Mouse (Mus musculus): ENCODE data around the gene Pakap.
A peak's percentile ranks its signal among the peaks of the same experiment; 100 is the strongest.

The Pakap gene

DNA sequence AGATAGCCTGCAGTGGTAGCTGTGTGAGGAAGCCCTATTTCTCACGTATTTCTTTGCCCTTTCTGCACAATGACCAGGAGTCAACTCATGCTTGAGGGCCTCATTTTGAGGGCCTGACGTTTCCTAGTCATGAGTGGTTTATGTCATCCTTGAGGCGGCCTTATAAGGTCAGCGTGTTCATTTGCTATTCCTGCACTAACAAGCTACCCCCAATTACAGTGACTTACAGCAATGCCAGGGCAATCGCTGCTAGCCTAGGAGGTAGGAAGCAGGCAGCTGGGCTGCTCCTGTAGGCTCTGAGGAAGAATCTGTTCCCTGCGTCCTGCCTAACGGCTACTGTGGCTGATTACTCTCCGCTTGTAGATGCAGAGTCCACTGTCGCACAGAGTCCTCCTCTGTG, 269.1 kb downstream of the Pakap start:
- no peak for ATAC-seq (ENCODE audit: low TSS enrichment)

DNA sequence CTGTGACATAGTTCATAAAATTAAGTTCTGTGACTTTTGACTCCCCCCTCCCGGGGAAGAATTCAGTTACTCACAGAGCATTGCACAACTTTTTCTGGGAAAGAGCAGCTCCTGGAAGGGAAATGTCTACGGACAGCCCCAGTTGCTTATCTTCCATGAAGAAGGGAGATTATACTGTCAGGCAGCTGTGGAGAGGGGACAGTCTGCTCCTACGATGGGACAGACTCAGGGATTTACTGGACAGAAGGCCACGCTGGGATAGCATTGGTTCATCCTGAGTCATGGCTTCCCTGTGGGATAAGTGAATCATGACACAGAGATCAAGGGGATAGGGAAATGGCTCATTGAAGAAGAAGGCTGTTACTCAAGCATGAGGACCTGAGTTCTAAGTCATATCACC, 271.4 kb downstream of the Pakap start:
- no peak for ATAC-seq (ENCODE audit: low TSS enrichment)

DNA sequence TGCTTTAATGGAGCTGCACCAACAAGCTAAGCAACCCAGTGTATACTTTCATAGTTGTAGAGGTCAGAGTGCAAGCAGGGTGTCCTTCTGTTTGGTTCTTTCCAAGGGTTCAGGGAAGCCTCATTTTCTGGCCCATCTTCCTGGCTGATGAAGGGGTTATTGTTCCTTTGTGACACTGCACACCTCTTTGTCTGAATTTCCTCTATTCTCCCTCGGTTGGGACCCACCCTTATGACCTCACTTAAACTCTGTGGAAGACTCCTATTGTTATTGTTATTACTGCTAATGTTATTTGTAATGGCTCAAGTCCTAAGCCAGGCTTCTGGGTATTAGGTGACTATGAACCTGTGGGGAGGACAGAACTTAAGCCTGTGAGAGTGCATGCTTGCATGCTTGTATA, 273.9 kb downstream of the Pakap start:
- no peak for ATAC-seq (ENCODE audit: low TSS enrichment)

DNA sequence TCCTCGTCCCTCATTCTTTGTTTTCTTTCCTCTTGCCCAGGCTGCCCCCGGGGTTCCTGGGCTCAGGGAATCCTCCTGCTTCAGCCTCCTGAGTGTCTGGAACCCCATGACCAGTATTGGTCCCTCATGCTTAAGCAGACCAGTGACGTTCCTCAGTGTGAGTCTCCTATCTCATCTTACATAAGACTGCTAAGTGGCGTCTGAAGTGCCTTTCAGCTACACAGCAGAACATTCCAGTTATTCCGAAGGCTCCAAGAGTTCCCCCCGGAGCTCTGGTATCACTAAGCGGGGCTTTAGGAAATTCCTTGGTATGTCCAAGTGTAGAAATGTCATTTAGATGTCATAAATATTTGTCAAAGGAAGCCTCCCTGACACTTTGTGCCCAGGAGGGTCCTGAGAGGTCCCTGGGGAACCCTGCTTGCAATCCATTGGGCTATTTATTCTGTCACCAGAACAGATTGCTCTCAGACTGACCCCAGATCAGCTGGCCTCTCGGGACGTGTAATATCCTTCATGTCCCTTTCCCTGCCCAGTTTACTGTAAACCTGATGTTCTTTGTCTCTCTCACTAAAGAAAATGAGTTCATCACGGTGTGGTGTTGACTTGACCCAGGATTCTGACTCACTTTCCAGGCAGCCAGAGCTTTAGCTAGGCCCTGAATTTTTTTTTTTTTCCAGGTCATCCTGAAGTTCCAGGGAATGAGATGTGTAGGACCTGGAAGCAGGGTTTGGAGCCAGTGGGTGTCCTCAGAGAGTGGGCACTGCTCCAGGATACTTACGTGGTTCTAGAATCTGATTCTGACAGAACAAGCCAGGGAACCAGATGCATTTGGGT, 274.7 kb downstream of the Pakap start:
- no peak for ATAC-seq (ENCODE audit: low TSS enrichment)

DNA sequence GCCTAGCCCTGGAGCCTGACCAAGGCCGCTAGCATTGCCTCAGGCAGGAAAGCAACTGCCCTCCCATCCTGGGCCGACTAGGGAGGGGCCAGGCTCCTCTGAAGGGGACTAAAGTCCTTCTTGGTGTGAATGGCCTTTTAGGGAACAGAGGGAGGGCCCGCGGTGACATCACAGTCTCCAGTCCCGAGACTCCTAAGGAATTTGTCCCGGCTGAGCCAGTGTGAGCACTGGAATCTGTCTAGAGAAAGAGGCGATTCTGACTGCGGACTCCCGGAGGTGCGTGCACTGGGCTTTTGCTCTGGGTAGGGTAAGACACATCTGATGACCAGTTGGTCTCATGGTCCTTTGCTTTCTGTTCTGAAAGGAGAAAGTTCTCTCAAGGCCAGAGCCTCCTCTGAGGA, 277.1 kb downstream of the Pakap start:
- ATAC-seq (ENCODE audit: low TSS enrichment), result peak; percentile 43; the same call in 1 of the 2 replicates

DNA sequence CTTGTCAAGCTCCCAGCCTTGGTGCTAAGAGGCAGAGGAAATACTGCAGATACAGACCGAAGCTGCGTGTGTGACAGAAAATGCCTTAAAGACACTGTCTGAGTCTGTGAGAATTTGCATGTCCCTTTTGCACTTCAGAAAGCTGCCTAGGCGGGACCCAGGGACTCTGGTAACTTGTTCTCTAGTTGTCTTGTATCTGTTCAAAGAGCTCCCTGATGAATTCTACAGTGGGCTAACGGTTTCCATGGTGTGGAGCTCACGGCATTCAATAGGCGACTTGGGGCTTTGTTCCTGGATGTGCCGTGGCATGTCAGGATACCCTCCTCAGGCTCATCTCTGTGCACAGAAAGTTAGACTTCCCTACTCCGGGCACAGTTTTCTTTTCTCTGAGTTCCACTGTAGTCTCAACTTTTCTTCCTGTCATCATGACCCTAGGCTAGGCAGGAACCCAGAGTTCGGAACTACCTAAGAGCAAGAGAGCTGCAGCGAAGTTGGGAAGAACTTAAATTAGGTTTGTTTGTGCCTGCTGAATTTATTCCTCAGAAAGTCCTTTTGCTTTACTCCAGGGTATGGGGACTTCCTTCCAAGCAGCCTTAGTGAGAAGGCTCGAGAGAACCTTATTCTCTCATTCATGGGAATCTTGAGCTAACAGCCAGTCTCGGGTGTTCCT, 277.7 kb downstream of the Pakap start:
- ATAC-seq (ENCODE audit: low TSS enrichment), result no peak

DNA sequence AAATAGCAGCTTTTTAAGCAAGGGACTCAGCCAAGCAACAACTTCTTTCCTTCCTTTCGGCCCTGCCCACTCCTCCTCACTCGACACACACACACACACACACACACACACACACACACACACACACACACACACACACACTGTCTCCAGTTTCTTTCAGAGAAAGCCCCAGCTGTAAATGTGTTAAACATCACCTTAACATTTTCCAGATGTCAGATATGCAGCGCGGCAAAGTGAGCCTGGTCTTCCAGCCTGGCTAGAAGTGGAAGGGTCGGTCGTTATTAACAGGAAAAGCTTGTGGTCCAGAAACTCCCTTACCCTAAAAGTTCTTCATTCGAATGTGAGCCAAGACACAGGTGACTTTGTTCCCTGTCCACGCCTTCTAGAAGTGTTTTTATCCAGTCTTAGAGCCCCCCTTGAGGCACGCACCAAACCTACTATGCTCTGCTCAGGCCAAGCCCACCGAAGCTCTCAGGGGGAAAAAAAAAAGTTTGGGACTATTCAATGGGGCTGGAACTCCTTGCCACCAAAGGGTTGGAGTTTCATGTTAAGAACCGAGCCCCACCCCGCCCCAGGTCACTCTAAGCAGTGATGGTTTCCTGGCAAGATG, 278.5 kb downstream of the Pakap start:
- no peak for ATAC-seq (ENCODE audit: low TSS enrichment)

DNA sequence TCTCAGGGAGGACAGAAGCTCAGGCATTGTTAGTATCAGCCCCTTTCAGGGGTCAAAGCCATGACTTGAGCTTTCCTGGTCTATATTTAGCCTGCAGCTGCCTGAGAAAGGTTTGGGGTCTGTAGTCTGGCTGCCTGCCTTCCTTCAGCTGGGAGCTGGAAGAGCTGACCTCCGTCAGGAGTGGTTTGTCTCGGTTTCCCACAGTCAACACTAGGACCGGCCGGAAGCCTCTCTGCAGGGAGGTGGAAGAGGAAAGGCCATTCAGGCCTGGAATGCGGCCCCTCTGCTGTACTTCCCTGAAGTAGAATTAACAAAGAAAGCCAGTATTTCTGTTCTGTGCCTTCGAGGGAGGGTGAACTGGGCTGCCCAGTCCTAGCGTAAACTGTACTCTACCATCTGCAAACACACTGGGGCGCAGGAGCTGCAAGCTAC, 279.0 kb downstream of the Pakap start:
- no peak for ATAC-seq (ENCODE audit: low TSS enrichment)

DNA sequence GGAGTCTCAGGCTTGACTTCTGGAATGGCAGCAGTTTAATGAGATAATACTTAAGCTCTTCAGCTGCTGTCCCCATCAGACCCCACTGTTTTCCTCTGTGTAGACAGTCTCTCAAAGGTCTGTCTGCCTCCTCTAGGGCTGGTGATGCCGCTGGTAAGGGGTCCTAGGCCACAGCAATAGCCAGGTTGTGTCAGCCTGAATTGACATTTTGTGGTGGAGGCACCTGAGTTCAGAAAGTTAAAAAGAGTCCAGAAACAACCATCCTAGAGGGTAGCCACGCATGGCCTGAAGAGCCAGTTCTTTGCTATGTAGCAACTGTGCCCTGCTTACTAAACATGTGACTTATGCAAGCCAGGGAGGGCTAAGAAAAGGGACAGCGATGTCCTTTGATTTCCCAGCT, 279.7 kb downstream of the Pakap start:
- no peak for ATAC-seq (ENCODE audit: low TSS enrichment)

DNA sequence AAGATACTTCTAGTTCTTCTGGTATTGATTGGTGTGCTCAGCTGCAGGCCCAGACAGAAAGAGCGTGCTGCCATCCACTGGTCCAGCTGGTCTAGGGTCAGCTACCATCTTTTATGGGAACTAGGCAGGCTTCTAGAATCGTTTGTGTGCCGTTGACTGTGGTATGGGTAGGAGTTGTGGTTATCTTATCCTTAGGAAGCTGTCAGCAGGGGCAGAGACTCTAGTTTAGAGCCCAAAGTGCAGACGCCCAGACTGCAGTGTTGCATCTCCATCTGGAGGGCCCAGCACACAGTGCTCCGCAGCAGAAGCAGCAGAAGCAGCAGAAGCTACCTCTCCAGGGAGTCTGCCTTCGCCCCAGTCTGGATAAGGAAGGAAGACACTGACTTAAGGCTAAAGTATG, 281.5 kb downstream of the Pakap start:
- ATAC-seq (ENCODE audit: low TSS enrichment), result no peak

DNA sequence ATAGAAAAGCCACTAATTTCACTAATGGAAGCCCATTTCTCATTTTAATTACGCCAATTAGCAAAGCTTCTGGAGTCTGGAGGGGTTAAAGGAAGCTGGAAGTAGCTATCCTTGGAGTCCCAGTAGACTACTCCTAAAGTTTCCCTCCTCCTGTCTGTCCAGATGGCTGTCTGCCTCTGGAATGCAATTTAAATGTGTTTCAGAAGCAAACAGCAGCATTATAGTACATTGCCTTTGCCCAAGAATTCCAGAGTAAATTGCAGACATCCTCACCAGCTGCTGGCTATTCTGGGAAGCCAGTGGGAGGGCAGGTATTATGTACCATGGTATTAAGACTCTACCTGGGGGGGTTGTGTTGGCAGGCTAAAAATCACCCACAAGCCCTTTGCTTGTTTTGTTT, 283.8 kb downstream of the Pakap start:
- ATAC-seq (ENCODE audit: low TSS enrichment), result no peak

DNA sequence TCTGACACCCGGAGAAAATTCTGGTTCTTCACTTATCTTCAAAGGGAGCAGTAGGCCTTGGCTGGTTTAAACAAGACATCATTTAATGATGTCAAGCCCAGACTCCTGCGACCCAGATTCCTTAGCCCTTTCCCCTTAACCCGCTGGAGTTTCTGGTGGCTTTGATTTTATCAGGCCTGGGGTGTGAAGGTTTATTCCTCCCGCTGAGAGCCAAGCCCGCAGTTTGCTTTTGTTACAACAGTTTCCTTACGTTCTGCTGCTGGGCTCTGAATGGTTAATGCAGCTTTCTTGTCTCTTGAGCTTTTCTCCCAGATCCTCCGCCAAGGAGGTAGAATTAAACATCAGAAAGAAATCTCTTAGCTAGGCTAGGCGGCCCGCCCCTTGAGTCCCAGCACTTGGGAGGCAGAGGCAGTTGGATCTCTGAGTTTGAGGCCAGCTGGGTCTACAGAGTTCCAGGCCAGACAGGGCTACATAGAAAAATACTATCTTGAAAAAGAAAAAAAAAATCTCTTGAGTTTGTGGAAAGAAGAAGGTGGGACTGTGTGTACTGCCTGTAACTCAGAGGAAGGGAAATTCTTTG, 284.6 kb downstream of the Pakap start:
- ATAC-seq (ENCODE audit: low TSS enrichment), result no peak

DNA sequence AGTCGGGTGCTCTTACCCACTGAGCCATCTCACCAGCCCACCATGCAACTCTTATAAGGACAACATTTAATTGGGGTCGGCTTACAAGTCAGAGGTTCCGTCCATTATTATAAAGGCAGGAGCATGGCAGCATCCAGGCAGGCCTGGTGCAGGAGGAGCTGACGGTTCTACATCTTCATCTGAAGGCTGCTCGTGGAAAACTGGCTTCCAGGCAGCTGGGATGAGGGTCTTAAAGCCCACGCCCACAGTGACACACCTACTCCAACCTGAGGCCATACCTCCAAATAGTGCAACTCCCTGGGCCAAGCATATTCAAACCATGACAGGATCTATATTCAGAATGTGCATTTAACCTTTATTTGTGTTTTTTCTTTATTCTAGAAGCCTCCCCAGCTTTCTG, 286.2 kb downstream of the Pakap start:
- ATAC-seq (ENCODE audit: low TSS enrichment), result no peak

DNA sequence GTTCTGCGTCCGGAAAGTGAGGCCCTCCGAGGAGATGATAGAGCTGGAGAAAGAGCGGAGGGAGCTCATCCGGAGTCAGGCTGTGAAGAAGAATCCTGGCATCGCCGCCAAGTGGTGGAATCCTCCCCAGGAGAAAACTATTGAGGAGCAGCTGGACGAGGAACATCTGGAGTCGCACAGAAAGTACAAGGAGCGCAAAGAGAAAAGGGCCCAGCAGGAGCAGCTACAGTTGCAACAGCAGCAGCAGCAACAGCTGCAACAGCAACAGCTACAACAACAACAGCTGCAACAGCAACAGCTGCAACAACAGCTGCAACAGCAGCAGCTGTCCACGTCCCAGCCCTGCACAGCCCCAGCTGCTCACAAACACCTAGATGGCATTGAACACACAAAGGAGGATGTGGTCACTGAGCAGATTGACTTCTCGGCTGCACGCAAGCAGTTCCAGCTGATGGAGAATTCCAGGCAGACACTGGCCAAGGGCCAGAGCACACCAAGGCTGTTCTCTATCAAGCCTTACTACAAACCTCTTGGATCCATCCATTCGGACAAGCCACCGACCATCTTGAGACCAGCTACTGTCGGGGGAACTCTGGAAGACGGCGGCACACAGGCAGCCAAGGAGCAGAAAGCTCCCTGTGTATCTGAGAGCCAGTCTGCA, 287.4 kb downstream of the Pakap start:
- no peak for ATAC-seq (ENCODE audit: low TSS enrichment)

DNA sequence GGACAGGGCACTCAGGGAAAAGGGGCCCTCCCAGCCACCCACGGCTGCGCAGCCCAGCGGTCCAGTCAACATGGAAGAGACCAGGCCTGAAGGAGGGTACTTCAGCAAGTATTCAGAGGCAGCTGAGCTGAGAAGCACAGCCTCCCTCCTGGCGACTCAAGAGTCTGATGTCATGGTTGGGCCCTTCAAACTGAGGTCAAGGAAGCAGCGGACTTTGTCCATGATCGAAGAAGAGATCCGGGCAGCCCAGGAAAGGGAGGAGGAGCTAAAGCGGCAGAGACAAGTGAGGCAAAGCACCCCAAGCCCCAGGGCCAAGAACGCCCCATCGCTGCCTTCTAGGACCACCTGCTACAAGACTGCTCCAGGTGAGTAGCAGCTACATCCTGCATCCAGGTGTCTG, 288.7 kb downstream of the Pakap start:
- no peak for ATAC-seq (ENCODE audit: low TSS enrichment)

DNA sequence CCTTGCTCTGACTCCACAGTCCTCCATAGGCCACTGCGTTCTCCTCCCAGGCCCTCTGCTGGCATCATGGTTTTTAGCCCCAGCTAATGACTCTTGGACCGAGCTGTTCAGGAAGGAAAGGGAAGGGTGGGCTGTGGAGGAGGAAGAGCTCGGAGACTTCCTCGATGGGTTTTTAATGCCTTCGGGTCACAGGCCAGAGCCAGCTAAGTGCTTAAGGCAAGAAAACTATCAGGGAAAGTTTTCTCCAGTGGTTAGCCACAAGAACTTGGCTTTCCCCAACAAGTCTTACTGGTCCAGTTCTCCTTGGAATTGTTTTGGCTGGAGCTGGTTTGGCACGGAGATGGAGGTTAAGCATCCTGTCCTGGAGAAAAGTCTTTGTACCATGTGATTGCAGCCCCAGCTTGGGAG, 292.2 kb downstream of the Pakap start:
- no peak for ATAC-seq (ENCODE audit: low TSS enrichment)

DNA sequence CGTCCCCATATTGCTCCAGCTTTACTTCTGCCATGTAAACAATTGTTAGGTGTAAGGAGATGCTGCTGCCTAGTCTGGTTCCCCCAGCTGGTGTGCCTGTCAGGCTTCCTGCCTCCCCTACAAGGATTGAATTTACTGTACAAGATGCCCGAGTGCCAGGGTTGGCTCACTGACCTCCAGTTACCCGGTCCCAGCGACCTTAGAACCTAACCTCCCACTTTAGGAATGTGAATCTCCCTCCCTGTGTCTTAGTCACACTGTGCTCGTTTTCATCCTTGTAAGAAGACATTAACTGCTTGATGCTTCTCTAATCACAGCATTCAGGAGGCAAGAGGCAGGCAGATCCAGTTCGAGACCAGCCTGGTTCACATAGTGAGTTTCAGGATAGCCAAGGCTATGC, 293.2 kb downstream of the Pakap start:
- no peak for ATAC-seq (ENCODE audit: low TSS enrichment)

DNA sequence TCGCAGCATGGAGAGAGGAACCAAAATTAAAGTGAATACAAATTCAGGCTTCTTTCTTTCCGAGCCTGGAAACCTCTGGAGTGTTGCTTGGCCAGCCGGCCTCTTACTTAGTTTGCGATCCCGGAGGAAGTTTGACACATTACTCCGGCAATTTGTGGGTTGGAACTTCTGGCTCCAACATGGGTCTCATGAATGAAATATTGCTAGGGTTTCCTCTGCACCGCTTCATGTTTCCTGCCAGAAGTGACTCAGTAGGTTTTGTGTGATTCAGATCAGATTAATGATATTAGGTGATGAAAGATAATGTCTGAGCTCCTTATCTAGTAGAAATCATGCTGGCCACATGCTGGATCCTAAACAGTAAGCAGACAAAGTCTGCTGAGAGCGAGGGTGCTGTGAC, 293.9 kb downstream of the Pakap start:
- ATAC-seq (ENCODE audit: low TSS enrichment), result no peak

DNA sequence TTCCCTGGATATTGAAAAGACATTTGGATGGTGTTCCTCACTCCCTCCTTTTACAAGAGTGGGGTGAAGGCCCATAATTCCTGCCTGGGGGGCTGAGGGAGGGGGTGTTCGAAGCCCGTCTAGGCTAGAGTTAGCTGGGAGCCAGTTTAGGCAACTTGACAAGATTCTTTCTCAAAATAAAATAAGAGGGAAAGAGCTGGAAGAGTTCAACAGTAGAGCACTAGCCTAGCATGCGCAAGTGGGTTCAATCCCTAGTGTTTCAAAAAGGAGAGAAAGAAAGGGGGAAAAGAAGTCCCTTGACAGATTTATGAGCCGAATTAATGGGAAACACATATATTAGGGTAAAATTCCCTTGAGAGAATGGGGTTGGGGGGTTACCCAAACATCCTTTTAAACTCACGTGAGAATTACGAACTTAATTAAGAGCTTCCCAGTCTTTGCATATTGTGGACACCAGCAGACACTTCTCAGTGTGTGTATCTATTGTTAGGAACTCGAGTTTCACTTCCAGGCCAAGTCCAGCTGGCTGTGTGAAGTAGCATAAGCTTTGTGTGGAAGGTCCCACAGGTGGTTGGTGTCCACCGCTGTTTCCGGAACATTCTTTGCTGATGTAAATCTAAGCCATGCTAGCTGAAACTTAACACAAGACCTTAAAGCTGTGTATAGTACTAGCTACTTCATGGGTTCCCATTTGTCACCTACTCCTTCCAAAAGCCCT, 294.4 kb downstream of the Pakap start:
- ATAC-seq (ENCODE audit: low TSS enrichment), result no peak

DNA sequence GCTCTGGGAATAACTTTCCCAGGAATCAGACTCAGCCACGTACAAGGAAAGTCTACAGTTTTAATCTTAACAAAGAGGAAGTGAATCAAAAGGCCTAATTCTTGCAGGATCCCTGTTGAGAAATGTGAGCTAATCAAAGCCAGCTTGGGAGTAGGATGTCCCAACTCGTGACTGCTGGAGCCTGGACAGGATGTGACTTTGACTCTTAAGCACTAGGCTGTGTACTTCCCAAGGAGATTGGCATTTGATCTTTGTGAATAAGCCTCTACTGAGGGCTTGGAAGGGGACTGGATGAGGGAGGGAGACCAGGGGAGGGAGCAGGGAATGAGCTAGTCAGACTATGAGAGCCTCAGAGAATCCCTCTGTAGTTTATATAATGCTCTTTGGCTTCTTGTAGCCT, 298.1 kb downstream of the Pakap start:
- no peak for ATAC-seq (ENCODE audit: low TSS enrichment)

DNA sequence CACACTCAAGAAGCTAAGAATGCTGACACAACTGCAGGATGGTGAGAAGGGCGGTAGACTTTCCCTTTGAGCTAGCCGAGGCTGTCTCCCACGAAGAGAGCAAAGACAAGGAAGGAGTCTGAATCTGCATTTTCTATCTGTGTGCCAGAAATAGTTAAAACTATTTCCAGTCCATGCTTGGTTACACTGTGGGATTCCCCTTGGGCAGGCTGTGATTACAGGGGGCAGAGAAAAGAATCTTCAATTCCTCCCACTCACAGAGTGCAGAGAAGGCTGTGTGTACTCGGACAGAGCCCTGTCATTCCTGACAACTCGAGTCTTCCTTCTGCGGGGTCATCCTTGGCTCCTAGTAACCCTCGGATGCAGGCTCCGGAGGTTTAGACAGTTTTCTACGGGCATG, 299.0 kb downstream of the Pakap start:
- ATAC-seq (ENCODE audit: low TSS enrichment), result peak; percentile 93

DNA sequence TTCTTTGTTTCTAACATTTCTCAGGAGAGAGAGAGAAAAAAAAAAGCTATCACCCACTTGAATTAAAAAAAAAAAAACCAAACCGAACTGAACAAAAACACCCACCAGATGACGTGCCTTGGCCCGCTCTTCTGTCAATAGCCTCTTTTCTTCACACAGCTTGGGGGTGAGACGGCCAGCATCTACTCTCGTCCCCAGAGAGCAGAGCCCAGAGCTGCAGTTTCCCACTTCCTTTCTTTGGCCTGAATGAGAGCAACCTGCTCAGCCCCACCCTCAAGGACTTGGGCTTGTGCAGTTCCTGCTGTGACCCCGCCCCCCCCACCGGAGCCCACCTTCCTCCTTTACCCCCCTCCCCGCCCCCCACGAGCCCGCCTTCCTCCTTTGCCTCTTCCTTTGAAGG, 299.5 kb downstream of the Pakap start:
- peak; percentile 83 for ATAC-seq (ENCODE audit: low TSS enrichment)
